Mouse (Mus musculus): Measurements from ENCODE around the gene Kremen1.

Gene Kremen1

GRCm38 (mm10) chr11:5265764-5266163 lies 4.4 kb upstream of the Kremen1 start:
- DNase-seq (ENCODE audit: low spot score in 2 of 2): no peak

- no peak for DNase-seq (ENCODE audit: low spot score in 2 of 2)
Measured at GRCm38 (mm10) chr11:5263078-5263730, 1.8 kb upstream of the Kremen1 start.

DNA sequence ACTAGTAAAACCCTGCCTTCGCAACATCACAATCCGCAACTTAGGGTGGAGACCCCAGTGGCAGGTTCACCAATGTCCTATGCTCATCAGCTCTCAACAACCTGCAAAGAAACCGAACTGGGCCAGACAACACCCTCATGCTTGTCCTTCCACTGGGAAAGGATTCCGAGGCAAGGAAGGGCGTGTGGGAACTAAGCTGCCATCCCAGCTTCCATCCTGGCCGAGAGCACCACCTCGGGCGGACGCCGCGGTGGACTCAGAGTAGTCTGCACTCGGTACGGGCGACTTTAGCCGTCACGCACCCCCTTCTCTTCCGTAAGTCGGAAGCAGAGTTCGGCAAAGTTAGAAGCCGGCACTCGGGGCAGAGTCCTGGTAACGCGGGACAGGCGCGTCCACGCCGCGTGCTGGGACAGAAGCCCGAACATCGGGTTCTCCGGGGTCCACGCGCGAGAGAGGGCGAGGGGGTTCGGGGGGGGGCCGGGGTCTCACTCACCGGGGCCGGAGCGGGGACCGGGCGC lies 357 bp downstream of the Kremen1 start:
- no peak for DNase-seq (ENCODE audit: low spot score in 2 of 2)

DNA sequence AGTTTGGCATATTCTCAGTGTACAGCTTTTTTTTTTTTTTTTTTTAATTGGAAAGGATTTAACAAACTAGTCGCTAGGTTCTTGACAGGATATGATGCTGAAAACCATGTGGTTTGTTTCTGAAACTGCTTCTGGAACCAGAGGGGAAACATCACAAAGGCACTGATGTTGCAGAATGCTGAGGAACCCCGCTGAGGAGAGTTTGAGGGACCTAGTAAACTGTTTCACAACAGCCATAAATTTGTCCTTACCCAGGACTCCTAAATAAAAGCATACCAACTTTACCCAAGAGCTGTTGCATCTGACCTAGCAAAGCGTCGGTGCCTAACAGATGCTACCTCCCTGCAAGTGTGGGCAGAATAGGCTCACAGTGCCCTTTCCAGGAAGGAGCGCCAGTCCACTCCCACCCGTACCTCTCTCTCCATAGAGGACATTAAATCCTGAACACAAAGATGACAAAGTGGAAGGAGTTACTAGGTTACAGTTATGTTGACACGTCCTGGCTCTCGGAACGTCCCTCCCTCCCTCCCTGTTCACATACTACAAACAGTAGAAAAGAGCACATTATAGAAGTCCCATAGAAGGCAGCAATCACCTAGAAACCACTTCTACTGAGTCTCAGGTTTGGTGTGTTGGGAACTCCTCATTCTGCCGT lies 1.3 kb downstream of the Kremen1 start:
- no peak for DNase-seq (ENCODE audit: low spot score in 2 of 2)

DNA sequence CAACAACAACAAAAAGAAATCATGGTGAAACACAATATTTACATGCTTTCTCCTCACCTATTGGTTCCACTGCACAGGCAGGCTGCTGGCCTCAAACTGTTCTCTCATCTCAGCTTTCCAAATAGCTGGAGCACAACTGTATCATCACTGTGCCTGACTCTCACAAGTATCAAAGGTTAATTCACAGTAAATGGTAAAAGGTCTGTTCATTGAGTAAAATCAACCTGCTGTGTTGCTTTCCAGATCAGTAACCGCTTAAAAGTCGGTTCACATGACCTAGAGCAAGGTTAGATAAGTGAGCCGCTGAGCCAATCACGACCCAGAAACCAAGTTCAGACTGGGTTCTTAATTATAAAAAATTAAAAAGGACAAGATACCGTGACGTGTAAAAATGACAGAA lies 3.3 kb downstream of the Kremen1 start:
- DNase-seq (ENCODE audit: low spot score in 2 of 2): no peak

DNA sequence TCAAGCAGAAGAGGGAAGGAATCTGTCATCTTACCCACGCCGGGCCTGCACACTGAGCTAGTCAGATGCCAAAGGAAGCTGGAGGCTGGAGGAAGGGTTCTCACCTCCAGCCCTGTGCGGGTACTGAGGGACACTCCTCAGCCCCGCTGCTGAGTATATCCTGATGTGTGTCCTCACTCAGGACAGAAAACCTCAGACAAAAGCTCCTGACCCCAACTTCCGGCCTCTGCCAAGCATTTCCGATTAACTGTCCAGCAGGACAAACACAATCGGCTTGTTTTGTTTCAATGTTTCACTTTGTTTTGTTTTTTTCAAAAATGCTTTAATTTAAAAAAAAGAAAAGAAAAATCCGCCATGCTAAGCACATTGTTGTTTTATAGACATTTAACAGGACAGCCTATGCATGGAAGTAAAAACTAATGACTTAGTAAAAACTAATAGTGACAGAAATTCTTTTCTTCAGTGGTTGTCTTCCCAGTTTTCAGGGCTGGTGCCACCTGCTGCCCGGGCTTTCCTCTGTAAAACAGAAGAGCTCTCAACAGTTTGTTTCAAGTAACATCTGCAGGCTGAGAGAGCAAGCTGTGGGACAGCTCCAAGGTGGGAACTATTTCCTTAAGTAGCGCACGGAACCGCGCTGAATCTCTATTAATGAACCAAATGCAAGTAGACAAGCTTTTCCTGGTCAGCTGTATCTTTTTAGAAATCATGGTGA lies 4.1 kb downstream of the Kremen1 start:
- no peak for DNase-seq (ENCODE audit: low spot score in 2 of 2)

DNA sequence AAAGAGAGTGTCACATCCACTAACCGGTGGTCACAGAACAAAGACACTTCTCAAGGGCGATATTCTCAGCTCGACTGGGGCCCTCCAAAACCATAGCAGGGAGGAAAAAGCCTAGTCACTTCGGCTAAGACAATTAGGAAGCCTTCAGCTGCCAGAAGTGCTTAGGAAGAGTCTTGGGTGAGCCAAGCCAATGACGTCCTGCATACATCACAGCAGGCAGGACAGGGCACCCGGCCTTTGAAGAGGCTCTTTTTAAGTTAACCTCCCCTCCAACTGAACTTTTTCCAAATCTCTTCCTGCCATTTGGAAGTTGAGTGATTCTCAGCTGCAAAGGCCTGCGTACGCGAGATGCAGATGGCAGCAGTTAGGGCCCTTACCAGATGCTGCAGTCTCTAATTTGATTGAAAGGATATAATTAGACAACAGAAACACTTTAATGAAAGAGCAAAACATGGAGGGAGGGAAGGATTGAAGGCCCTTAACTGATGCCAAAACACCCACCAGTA lies 5.8 kb downstream of the Kremen1 start:
- DNase-seq (ENCODE audit: low spot score in 2 of 2): no peak

DNA sequence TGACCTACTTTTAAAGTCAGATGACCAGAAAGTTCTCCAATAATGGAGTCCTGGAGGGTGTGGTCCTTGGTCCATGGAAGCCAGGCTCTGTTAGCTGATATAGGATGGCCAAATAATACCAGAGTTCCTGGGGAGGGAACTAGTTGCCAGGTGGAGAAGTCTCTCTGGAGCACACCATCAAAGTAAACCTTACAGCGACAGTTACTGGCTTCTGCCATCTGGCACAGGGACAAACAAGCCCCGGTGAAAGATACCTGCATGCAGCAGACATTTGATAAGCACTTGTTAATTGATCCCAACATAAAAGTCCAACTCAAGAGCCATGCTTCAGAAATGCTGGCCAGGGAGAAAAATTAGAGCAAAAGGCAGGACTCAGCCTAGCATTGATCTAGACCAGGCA lies 7.3 kb downstream of the Kremen1 start:
- DNase-seq (ENCODE audit: low spot score in 2 of 2): no peak

GRCm38 (mm10) chr11:5253528-5253927 lies 7.8 kb downstream of the Kremen1 start:
- DNase-seq (ENCODE audit: low spot score in 2 of 2): no peak

DNA sequence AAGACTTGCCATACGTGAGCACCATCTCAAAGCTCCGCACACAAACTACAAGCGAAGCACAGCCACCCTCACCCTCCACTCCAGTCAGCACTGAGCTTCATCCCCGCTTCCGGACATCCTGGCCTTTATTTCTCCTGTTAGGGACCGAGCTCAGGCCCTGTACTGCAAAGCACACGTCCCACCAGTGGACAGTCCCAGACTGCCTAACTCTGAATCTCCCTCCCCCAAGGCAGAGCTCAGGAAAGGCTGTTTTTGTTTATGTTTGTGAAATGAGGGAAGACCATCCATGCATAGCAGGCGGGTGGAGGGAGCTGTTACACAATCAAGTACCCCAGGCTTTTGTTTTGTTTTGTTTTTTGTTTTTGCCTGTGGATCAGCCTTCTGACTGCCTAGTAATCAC lies 8.6 kb downstream of the Kremen1 start:
- DNase-seq (ENCODE audit: low spot score in 2 of 2): no peak

- DNase-seq (ENCODE audit: low spot score in 2 of 2): no peak
Measured at GRCm38 (mm10) chr11:5251112-5251511, 10.2 kb downstream of the Kremen1 start.

DNA sequence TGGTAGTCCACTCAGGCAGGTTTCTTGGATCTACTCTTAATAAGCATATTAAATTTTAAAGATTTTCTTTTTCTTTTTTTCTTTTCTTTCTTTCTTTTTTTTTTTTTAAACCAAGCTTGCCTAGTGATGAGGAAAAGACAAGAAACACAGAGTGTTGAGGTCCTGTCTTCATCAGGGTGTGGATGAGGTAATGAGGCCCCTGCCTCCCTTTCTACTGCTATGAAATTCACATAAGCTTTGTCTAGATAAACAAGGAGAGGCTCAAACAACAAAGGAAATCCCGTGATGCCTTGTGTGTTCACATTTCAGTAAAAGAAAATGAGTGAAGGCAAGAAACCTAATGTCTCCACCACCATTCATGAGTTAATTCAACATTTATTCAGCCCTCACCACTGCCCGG lies 13.2 kb downstream of the Kremen1 start:
- DNase-seq (ENCODE audit: low spot score in 2 of 2): no peak

GRCm38 (mm10) chr11:5245431-5245830 lies 15.9 kb downstream of the Kremen1 start:
- DNase-seq (ENCODE audit: low spot score in 2 of 2): no peak

DNA sequence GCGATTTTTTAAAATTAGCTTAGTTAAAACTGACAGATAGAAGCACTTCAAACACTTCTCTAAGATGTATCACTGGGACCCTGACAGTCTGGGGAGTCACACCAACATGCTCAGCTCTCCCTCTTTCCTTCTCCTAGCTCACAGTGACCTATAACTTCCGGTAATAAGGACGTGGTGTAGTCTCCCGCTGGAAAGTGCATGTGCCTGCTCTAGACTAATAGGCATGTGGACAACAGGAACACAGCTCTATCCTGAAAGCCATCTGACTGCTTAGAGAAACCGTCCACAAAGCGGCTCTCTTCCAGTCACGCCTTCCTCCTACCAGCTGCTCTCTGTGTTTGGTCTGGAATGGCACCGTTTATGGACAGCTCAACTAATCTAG lies 16.6 kb downstream of the Kremen1 start:
- DNase-seq (ENCODE audit: low spot score in 2 of 2): peak in 1 of 2 experiments; percentile 15

GRCm38 (mm10) chr11:5243812-5244748 lies 17.3 kb downstream of the Kremen1 start:
- DNase-seq (ENCODE audit: low spot score in 2 of 2): peak; percentile 28 to 63

DNA sequence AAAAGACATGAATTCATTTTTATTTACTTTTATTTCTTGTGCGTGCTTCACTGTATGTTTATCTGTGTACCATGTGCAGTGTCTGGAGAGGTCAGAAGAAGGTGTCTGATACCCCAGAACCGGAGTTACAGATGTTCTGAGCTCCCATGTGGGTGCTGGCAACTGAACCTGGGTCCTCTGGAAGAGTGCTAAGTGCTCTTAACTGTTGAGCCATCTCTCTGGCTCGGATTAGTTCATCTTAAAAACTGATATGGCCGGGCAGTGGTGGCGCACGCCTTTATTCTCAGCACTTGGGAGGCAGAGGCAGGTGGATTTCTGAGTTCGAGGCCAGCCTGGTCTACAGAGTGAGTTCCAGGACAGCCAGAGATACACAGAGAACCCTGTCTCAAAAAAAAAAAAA lies 18.1 kb downstream of the Kremen1 start:
- no peak for DNase-seq (ENCODE audit: low spot score in 2 of 2)

DNA sequence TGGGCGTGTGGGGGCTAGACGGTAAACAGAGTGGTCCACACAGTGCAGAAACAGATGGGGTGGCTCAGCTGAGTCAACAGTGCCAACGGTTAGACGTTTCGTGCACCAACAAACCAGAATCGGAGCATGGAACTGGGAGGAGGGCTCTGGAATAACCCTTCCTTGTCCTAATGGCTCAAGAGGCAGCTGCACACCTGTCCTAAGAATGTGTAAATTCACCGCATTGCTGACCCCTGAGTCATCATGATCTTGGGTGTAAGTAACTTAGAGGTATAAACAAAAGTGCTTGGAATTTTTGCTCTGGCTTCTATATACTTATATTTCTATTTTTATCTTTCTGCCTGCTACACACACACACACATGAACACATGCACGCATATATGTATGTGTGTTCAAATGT lies 19.2 kb downstream of the Kremen1 start:
- no peak for DNase-seq (ENCODE audit: low spot score in 2 of 2)

DNA sequence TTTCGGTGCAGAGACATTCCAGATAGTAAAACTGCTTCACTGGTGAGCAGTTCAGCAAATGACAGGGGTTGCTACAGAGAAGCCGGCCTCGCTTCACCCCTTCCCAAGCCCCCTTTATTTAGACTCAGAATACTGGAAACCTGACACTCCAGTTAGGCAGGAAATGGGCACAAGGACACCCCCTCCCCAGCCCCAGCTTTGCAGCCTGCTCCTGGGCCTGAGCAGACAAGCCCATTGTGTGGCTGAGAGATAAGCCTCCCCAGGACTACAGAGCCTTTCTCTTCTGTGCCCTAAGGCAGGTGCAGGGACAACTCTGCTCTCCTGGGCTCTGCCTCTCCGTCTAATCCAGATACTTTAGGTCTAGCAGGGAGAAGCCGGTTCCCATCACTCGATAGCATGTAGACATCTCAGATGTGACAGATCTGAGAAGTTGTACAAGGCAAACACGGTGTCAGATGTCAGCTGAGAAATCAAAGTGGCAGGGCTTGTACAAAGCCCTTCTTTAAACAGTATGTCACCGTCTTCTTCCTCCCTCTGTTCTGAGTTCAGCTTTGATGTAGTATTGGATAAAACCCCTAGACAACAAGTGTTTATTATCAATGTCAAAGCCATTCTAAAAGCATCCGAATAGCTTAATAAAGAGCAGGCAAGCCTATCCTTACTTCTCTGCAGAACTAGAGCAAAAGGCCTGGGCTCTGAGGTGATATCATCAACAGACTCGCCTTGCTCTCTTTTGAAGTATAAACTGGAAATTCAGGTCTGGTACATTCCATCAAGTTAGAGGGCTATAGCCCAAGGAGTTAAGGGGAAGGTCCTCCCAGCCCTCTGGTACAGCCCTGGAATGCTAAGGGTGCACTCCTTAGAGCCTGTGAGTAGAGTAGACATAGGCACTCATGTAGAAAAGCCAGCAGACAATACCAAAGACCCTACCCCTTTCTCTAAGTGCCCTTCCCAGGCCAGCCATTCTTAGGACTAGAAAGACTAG lies 21.4 kb downstream of the Kremen1 start:
- DNase-seq (ENCODE audit: low spot score in 2 of 2): no peak

- no peak for DNase-seq (ENCODE audit: low spot score in 2 of 2)
Measured at GRCm38 (mm10) chr11:5219910-5220447, 41.4 kb downstream of the Kremen1 start.

DNA sequence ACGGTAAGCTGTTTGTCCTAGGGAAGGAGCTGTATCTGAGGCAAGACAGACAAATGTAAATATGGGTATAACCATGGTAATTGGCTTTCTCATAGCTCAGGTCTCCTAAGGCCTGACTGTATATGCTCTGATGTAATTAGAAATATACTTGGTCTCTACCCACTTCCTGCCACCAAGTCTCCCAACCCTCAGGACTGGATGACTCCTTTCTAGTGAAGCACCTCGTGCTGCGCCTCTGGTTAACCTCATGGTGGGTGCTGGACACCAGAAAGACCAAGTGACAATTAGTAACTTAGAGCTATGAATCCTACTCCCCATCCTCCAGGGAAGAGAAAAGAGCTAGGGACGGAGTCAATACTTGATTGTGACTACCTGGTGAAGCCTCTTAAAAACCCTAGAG lies 42.0 kb downstream of the Kremen1 start:
- no peak for DNase-seq (ENCODE audit: low spot score in 2 of 2)
